Mouse (Mus musculus) mouse embryonic stem cell (cell line): ENCODE measurements around the gene Gm49339.
"Not testable (repeated sequence)": the region's sequence is repeated elsewhere in the genome, so short reads cannot be mapped to it uniquely, and the experiment has no call there.

Experiments
- in situ Hi-C, 2 experiments: fragments of 300-500 bp; cut with MboI; formaldehyde crosslinking; loops; 1 replicate in 1 of 2; 3 replicates in 1 of 2; pipeline ENCODE4 v1.14.3; 2019 to 2020; ENCODE audit warnings: low sequenced_read_pairs in 2 of 2, low pct_unique_long_range_greater_than_20kb in 1 of 2, mixed read lengths in 1 of 2; ENCODE audit not compliant: unreplicated experiment in 1 of 2

Gene Gm49339

DNA sequence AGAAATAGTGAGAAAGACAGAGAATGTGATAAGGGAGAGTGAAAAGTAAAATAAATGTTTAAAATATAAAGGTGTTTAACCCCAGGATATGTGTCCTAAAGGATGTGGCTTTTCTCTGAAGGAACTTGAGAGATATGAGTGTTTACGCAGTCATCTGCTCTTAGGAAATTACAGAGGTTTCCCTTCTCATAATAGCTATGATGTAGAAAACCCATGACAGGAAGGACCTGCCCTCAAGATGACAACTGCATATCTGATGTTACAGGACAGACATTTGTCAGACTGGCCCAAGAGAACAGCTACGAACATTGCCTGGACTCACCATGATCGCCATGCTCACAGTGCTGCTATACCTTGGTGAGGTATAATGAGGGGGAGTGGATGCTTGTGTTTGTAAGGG is at the start of gene Gm49339, which contains the start of gene Lilr4b:
Gene Gm49339 (plus strand): TSS at position 216 of the 400 bp plus-strand sequence.
Gene Lilr4b (plus strand): TSS at position 236 of the 400 bp plus-strand sequence.
- in situ Hi-C loops, result not testable (repeated sequence)

DNA sequence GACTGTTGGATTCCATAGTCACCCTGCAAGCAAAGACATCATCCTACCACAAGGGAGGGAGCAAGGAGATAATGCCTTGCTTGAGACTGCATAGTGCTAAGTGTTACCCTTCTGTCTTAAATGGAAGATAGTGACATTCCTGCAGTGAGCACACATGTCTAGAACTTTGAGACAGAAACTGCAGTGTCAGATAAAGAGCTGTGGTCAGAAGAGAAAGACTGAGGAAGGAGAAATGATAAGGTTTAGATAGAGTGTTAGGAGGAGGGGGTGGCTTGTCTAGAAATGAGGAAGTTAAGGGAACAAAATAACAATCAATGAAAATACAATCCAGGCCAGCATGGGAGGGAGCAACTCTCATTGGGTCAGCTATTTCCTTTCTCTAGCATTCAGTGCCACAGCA is 47.5 kb upstream of the Gm49339 start:
- in situ Hi-C loops, result no loop called here

DNA sequence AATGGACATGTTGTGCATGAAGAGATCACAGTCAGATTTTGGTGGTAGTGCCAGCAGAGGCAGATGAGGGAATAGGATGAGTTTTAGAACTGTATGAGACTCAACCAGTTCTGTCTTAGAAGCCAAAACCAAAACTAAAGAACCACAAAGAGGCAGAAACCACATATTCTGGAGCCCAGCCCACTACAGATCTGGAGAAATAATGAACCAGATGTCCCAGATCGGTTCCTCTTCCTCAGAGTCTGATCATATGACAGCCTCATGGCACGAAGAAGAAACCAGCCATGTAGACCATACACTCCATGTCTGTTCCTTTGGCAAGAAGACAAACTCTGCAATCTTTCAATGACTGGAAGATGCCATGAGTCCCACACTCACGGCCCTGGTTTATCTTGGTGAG is 44.7 kb upstream of the Gm49339 start:
- in situ Hi-C loops, result no loop called here

DNA sequence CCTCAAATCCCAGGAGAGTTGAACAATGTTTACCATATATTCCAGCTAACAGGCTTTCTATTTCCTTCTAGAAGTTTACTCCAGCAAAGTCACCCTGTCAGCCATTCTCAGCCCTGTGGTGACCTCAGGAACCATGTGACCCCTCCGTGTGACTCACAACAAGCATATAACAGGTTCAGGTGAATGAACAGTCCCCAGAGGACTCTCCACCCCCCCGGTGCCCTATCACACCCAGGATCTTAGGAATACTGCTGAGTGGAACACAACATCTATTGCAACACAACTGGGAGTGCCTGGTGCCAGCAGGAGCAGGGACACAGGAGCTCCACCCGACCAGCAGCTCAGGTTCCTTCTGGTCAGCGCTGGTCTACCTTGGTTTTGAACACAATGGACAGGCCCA is 28.8 kb upstream of the Gm49339 start:
- in situ Hi-C loops, result no loop called here

DNA sequence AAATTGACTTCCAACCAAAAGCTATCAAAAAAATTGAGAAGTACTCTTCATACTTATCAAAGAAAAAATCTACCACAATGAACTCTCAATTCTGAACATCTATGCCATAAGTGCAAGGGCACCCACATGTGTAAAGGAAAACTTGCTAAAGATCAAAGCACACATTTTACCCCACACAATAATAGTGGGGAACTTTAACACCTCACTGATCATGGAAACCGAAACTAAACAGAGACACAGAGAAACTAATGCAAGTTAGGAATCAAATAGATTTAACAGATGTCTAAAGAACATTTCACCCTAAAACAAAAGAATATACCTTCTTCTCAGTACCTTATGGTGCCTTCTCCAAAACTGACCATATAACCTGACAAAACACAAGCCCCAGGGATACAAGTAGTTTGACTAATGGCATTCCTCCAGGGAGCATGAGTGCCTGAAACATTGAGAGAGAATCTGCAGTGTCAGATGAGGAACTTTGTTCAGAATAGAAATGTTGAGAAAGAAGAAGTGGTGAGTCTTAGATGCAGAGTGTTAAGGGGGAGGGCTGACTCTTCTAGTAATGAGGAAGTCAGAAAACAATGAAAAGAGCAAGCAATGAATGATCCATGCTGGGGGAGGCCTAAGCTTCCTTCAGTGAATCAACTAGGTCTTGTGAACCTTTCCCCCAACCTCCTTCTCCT is 26.7 kb upstream of the Gm49339 start:
- in situ Hi-C loops, result no loop called here

DNA sequence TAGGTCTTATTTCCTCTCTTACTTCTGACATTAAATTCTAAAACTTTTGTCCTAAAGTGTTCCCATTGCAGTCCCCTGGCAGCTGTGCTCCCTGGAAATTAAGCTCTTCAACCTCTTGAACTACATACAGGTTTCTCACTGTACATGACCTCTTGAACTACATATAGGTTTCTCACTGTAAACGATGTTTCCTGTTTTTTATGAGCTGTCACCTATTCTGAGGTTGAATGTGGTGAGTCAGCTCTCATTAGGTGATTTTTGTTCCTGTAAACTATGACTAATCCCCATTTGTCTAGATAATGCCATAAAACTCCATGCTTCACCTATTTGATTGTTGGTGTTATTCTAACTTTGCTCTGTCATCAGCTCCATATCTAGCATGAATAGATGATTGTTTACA is 26.0 kb upstream of the Gm49339 start:
- in situ Hi-C loops, result no loop called here

DNA sequence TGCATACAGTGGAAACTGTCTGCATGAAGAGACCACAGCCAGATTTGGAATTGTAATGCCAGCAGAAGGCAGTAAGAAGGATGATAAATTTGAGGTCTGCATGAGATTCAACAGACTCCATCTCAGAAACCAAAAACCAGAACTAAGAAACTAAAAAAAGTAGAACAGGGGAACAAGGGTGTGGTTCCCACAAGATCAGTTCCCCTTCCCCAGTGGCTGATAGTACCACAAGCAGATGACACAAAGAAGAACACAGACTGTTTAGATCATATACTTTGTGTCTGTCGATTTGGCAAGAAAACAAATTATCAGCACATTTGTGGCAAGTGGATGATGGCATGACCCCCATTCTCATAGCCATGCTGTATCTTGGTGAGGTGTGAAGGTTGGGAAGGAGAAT is 24.6 kb upstream of the Gm49339 start:
- in situ Hi-C loops, result no loop called here

DNA sequence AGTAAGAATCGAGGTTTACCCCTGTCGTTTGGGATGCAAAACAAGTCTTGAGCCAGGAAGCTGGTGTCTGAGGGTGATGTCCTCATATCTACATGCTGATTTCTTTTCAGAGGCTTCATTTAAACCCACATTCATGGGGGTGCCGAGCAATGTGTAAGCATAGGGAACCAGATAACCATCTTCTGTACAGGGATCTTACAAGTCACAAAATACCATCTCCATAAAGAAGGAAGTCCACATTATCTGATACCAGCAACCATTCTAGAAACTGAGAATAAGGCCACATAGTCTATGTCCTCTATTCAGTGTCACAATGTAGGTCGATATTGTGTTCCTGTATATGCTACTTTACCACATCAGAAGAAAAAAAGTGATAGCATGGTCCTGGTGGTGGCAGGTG is 24.0 kb upstream of the Gm49339 start:
- in situ Hi-C loops, result no loop called here

DNA sequence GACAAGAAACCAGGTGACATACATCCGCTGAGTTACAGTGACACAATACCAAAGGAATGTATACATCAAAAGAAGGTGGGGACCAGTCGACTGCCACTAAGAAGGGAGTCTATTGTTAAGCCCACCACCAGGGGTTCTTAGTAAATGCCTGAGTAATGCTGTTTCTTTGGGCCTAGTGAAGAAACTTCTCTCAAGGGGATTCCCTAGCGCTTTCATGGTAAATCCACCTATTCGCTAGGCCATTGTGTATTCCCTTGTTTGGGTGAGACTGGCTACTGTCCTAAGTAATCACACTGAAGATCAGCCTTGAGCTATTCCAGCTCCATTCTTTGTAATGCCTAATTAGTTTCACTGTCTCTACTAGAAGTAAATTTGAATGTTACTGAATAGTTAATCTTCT is 16.6 kb upstream of the Gm49339 start:
- in situ Hi-C loops, result not testable (repeated sequence)

DNA sequence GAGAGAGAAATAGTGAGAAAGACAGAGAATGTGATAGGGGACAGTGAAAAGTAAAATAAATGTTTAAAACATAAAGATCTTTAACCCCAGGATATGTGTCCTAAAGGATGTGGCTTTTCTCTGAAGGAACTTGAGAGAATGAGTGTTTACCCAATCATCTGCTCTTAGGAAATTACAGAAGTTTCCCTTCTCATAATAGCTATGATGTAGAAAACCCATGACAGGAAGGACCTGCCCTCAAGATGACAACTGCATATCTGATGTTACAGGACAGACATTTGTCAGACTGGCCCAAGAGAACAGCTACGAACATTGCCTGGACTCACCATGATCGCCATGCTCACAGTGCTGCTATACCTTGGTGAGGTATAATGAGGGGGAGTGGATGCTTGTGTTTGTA is 10.3 kb downstream of the Gm49339 start, which contains the start of gene Lilrb4a:
Gene Lilrb4a (plus strand): TSS at position 266 of the 400 bp plus-strand sequence.
- in situ Hi-C loops, result not testable (repeated sequence)

DNA sequence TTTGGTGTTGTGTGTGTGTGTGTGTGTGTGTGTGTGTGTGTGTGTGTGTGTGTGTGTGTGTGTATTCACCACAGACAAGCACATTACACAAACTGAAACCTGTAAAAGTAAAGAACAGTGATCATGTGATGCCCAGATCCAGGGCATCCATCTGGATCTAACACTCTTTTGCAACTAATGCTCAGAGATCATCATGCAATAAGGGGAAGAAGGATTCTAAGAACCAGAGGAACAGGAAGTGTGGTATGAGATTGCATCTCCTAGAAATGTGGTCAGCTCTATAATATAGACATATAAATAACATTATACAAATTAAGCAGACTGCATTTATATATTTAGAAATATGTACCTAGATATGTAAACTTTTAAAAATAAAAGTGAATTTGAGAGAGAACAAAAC is 39.6 kb downstream of the Gm49339 start:
- in situ Hi-C loops, result no loop called here

DNA sequence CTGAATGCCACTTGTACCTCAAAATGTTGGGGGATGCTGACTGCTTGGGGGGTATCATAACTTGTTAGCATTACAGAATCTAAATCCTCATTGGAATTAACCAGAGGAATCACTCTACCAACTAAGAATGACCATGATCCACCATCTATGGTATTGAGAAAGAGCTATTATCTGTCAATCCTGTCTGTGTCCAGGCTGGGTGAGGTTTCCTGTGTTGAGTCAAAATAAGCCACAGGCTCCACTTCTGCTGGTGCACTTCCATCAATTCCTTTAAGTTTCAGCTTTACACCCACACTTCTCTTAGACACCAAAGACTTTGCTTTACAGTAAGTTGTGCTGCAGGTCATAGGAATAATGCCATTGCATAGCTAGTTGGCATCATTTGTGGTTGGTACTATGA is 41.0 kb downstream of the Gm49339 start:
- in situ Hi-C loops, result no loop called here

DNA sequence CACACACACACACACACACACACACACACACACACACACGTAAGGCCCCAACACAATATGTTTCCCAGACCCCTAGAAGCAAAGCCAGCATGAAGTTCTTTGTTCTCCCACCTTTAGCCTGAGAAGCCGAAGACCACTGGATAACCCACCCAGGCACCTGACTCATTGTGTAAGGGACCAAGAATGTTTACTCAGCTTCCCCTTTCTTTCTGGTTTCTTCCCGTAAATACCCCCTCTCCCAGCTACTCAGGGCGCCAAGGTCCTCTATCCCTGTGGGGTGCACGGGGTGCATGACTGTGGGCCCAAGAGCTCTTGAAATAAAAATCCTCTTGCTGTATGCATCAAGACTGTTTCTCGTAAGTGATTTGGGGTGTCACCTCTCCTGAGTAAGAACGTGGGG is 45.7 kb downstream of the Gm49339 start:
- in situ Hi-C loops, result no loop called here

DNA sequence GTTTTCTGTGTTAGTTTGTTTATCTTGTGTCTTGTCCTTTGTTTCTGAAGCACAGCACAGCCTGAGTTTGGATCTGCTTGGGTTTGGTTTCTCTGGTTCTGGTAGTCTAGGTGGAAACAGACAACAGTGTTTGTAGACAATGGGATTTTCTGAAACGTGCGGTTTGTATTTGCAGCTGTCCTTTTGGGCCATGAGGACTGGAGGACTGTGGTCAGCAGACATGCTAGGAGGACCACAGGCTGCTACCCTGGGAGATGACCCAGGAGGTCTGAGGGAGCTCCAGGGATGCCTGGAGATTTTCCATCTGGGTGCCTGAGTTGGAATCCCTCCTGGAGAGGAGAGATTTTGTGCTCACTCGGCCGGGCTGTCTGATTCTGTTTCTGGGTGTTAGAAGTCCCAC is 46.2 kb downstream of the Gm49339 start:
- in situ Hi-C loops, result no loop called here

DNA sequence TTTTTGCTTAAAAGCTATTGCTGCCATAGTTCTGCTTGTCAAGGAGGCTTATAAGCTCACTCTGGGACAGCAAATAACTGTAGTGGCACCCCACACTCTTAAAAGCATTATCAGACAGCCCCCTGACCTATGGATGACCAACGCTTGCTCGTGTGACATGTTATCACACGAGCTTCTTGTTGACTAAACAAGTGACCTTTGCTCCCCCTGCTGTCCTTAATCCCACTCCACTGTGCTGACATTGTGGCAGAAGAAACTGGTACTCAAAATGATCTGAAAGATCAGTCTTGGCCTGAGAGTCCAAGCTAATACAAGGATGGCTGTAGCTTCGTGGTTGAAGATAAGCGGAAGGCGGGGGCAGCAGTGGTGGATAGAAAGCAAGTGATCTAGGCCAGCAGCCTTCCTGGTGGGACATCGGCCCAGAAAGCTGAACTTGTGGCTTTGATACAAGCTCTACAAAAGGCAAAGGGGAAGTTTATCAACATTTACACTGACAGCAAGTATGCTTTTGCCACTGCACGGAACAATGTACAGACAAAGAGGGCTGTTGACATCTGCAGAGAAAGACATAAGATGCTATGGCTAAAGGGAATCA is 48.5 kb downstream of the Gm49339 start:
- in situ Hi-C loops, result no loop called here

DNA sequence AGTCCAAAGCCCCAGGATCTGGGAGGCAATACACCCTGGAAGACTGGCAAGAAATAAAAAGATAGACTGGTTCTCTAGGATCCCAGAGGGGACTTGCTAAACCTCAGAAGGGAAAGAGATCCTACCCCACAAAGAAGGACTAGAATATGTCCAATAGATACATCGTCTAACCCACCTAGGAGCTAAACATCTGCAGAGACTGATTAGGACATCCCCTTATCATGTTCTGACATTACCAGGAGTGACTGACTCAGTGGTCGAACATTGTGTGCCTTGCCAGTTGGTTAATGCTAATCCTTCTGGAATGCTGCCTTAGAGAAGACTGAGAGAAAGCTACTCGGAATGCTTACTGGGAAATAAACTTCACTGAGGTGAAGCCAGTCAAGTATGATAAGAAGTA is 49.1 kb downstream of the Gm49339 start:
- in situ Hi-C loops, result no loop called here

DNA sequence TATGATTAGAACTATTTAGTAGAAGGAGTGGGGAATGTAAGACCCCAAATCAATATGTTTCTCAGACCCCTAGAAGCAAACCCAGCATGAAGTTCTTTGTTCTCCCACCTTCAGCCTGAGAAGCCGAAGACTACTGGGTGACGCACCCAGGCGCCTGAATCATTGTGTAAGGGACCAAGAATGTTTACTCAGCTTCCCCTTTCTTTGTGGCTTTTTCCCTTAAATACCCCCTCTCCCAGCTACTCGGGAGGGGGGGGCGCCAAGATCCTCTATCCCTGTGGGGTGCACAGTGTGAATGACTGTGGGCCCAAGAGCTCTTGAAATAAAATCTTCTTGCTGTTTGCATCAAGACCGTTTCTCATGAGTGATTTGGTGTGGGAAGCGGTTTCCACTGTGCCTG is 50.4 kb downstream of the Gm49339 start:
- in situ Hi-C loops, result no loop called here
